Mouse (Mus musculus): ENCODE measurements at regions not wholly inside any gene's neighbourhood (a gene's known extent, or its start where the extent isn't known, plus 50 kb on each side); places are given as distances from the start of the nearest gene placed in this dataset.

GRCm38 (mm10) chr13:75651941-75652340 is 54.6 kb upstream of the Ell2 start:
- DNase-seq (ENCODE audit: low spot score in 2 of 2) = no peak

GRCm38 (mm10) chr13:75652966-75653365 is 53.6 kb upstream of the Ell2 start:
- DNase-seq (ENCODE audit: low spot score in 2 of 2) = no peak

Data from cerebellum, postnatal 4 days (tissue).